Mouse (Mus musculus) cerebellum, adult 2 months (tissue): ENCODE measurements around the gene Atp9a.

Experiments
- CTCF ChIP-seq: fragments of 200-500 bp; IDR thresholded peaks from 2 replicates; pipeline ENCODE4 v1.5.1; 2011; ENCODE audit warnings: low read depth, mild to moderate bottlenecking, control low read depth, low read length, moderate library complexity, borderline replicate concordance; ENCODE audit not compliant: insufficient read depth
- POLR2A ChIP-seq: fragments of 200-500 bp; IDR thresholded peaks from 2 replicates; pipeline ENCODE4 v1.6.1; 2011; ENCODE audit warnings: low read length, control low read depth, borderline replicate concordance; ENCODE audit not compliant: insufficient read depth

GRCm38 (mm10) chr2:168710979-168711378, 31.2 kb downstream of the Atp9a start:
- TF ChIP-seq CTCF, result no peak
- no peak for TF ChIP-seq POLR2A
